Mouse (Mus musculus) ES-E14 (cell line): Measurements from ENCODE around the gene Nppc. TPM values are rescaled to one million over a fixed set of nuclear protein-coding genes. Genes with fewer than 3 reads are reported as not detected.

ENCODE experiments used
- DNase-seq: peaks from one replicate; pipeline ENCODE4 v3.0.0-alpha.2; 2013; ENCODE audit warnings: low read depth, low spot score
- H3K27ac ChIP-seq: 2 replicates; pipeline ENCODE4 v1.5.1; 2012; ENCODE audit warnings: low read depth, mild to moderate bottlenecking, low read length, moderate library complexity, mixed read lengths; ENCODE audit not compliant: poor library complexity, insufficient read depth, severe bottlenecking
- H3K36me3 ChIP-seq: 2 replicates; pipeline ENCODE4 v1.6.1; 2012; ENCODE audit warnings: mild to moderate bottlenecking, low read length, moderate library complexity, mixed read lengths; ENCODE audit not compliant: control insufficient read depth, poor library complexity, insufficient read depth, severe bottlenecking
- H3K4me1 ChIP-seq, 2 experiments: fragments of 150-350 bp in 1 of 2; sonication (generic) in 1 of 2; 2 replicates each; pipeline ENCODE4 v1.6.1; 2012; ENCODE audit warnings: low read length in 2 of 2, mild to moderate bottlenecking in 1 of 2, mixed read lengths in 1 of 2; ENCODE audit not compliant: control insufficient read depth in 2 of 2, insufficient read depth in 2 of 2, poor library complexity in 1 of 2
- H3K4me3 ChIP-seq, 2 experiments: fragments of 150-350 bp in 1 of 2; sonication (generic) in 1 of 2; 2 replicates each; pipeline ENCODE4 v1.5.1; 2012; ENCODE audit warnings: low read length in 2 of 2, low read depth in 1 of 2, mild to moderate bottlenecking in 1 of 2, mixed read lengths in 1 of 2; ENCODE audit not compliant: insufficient read depth in 1 of 2, poor library complexity in 1 of 2, severe bottlenecking in 1 of 2
- H3K9ac ChIP-seq: 2 replicates; pipeline ENCODE4 v1.6.1; 2012; ENCODE audit warnings: low read depth, mild to moderate bottlenecking, low read length, mixed read lengths; ENCODE audit not compliant: poor library complexity, insufficient read depth, severe bottlenecking
- H3K9me3 ChIP-seq: fragments of 150-350 bp; sonication (generic); 2 replicates; pipeline ENCODE4 v1.6.1; 2012; ENCODE audit warnings: low read depth, mild to moderate bottlenecking, low read length; ENCODE audit not compliant: control insufficient read depth, insufficient read depth
- CHD2 ChIP-seq: IDR thresholded peaks from 2 replicates; pipeline ENCODE4 v1.6.1; 2014; ENCODE audit warnings: mild to moderate bottlenecking, low read depth, low read length, inconsistent platforms
- HCFC1 ChIP-seq: IDR thresholded peaks from 2 replicates; pipeline ENCODE4 v1.6.1; 2012; ENCODE audit warnings: low read length, inconsistent platforms, borderline replicate concordance; ENCODE audit not compliant: insufficient read depth
- MAFK ChIP-seq: IDR thresholded peaks from 2 replicates; pipeline ENCODE4 v1.6.1; 2014; ENCODE audit warnings: mild to moderate bottlenecking, low read depth, low read length, inconsistent platforms; ENCODE audit not compliant: insufficient read depth
- ZC3H11A ChIP-seq: IDR thresholded peaks from 2 replicates; pipeline ENCODE4 v1.6.1; 2012; ENCODE audit warnings: low read depth, mild to moderate bottlenecking, inconsistent platforms, low read length, borderline replicate concordance
- ZNF384 ChIP-seq: IDR thresholded peaks from 2 replicates; pipeline ENCODE4 v1.6.1; 2012; ENCODE audit warnings: low read depth, low read length, inconsistent platforms
- in situ Hi-C, 2 experiments: fragments of 600-800 bp; cut with MboI; formaldehyde crosslinking; loops; one replicate each; pipeline ENCODE4 v1.15.1; 2025; ENCODE audit warnings: low sequenced_read_pairs in 2 of 2, inconsistent platforms in 1 of 2; ENCODE audit not compliant: unreplicated experiment in 2 of 2
- total RNA-seq: library from RNA; depleted of rRNA; stranded (reverse); fragments of 300-350 nt; gene quantifications from 2 replicates; pipeline ENCODE4 v1.2.3, GENCODE M21; 2012

Nppc gene
- total RNA-seq, 1 experiment = 0.45 TPM

GRCm38 (mm10) chr1:86629936-86630335, 40.4 kb downstream of the Nppc start:
- in situ Hi-C loops = no loop called here
- H3K36me3 ChIP-seq = no peaks in the 10 kb centered on the region
- H3K9ac ChIP-seq = no peak overlapping the region
- no peak overlapping the region for H3K4me3 ChIP-seq
- DNase-seq = no peak
- peaks cover 0 to 8% of the 10 kb centered on the region in 2 experiments; a peak in 2 of 4 replicates for H3K4me1 ChIP-seq
- H3K27ac ChIP-seq = no peak overlapping the region
- H3K9me3 ChIP-seq = no peaks in the 10 kb centered on the region
- TF ChIP-seq CHD2 = no peak
- no peak for TF ChIP-seq HCFC1
- no peak for TF ChIP-seq MAFK
- no peak for TF ChIP-seq ZNF384
- TF ChIP-seq ZC3H11A = no peak

GRCm38 (mm10) chr1:86628270-86628669, 42.1 kb downstream of the Nppc start:
- in situ Hi-C loops = no loop called here
- peaks cover 0 to 4% of the 10 kb centered on the region in 2 experiments; a peak in 1 of 4 replicates for H3K4me1 ChIP-seq
- DNase-seq = no peak
- H3K4me3 ChIP-seq = no peak overlapping the region
- no peak overlapping the region for H3K27ac ChIP-seq
- TF ChIP-seq CHD2 = no peak
- TF ChIP-seq MAFK = no peak
- no peak for TF ChIP-seq ZNF384
- no peak for TF ChIP-seq HCFC1
- TF ChIP-seq ZC3H11A = no peak
- no peaks in the 10 kb centered on the region for H3K9me3 ChIP-seq
- H3K9ac ChIP-seq = no peak overlapping the region
- no peaks in the 10 kb centered on the region for H3K36me3 ChIP-seq

- DNase-seq = no peak
- Histone ChIP-seq H3K9me3 (no peaks in the 10 kb centered on the region), H3K4me1 (no peaks in the 10 kb centered on the region), H3K36me3 (no peaks in the 10 kb centered on the region), H3K9ac (no peak overlapping the region), H3K27ac (no peak overlapping the region), H3K4me3 (no peak overlapping the region)
- in situ Hi-C loops = no loop called here
- no peak for TF ChIP-seq ZC3H11A
- no peak for TF ChIP-seq MAFK
- TF ChIP-seq ZNF384 = no peak
- TF ChIP-seq CHD2 = no peak
- no peak for TF ChIP-seq HCFC1
Measured at GRCm38 (mm10) chr1:86623001-86624000, 47.1 kb downstream of the Nppc start.

DNA sequence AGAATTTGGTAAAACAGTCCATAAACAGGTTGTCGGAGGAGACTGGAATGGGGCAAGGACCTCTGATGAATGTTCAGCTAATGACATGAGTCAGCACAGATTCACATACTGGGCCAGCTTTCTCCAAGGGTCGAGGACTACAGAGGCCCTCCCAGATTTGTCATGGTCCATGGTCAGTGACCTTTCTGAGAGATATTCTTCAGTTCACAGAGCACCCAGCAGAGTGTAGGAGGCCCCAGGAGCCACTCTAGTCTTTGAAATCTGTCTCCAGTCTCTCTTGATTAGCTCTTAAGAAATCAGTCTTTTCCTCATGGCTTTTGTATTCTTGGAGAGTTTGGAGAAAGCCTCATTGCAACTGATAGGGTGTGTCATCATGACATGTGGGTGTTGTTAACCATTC, 48.1 kb downstream of the Nppc start:
- no peak for DNase-seq
- no peak overlapping the region for H3K27ac ChIP-seq
- no peak overlapping the region for H3K4me3 ChIP-seq
- TF ChIP-seq CHD2 (no peak), ZC3H11A (no peak), MAFK (no peak)
- no peaks in the 10 kb centered on the region for H3K36me3 ChIP-seq
- H3K4me1 ChIP-seq = no peaks in the 10 kb centered on the region
- H3K9ac ChIP-seq = no peak overlapping the region
- in situ Hi-C loops = no loop called here
- no peaks in the 10 kb centered on the region for H3K9me3 ChIP-seq
